Mouse (Mus musculus) midbrain, postnatal 0 days (tissue): ENCODE results near the gene Lcn3. TPM values are rescaled to one million over a fixed set of nuclear protein-coding genes. Genes with fewer than 3 reads are reported as not detected.
A peak's percentile ranks its signal among the peaks of the same experiment; 100 is the strongest.
"Not testable (repeated sequence)": the region's sequence is repeated elsewhere in the genome, so short reads cannot be mapped to it uniquely, and the experiment has no call there.

Experiments
- ATAC-seq: fragments of 200-750 bp; cut with Nextera tagmentation; 2 replicates; pipeline ENCODE4 v1.8.0; 2017; ENCODE audit warnings: moderate number of reproducible peaks, mild to moderate bottlenecking, moderate TSS enrichment, moderate library complexity; ENCODE audit not compliant: low FRiP score
- DNase-seq: peaks from one replicate; pipeline ENCODE4 v3.0.0-alpha.2; 2015; ENCODE audit warnings: low spot score
- H3K27ac ChIP-seq: fragments of 300-500 bp; sonication (generic); 2 replicates; pipeline ENCODE4 v1.5.1; 2014; ENCODE audit warnings: low read depth, mild to moderate bottlenecking, low read length, mixed read lengths
- H3K27me3 ChIP-seq: fragments of 300-500 bp; sonication (generic); 2 replicates; pipeline ENCODE4 v1.6.1; 2014; ENCODE audit warnings: low read length, control low read depth, mixed read lengths; ENCODE audit not compliant: insufficient read depth
- H3K36me3 ChIP-seq: fragments of 300-500 bp; sonication (generic); 2 replicates; pipeline ENCODE4 v1.6.1; 2014; ENCODE audit warnings: low read length, control low read depth, mixed read lengths; ENCODE audit not compliant: insufficient read depth
- H3K4me1 ChIP-seq: fragments of 300-500 bp; sonication (generic); 2 replicates; pipeline ENCODE4 v1.6.1; 2014; ENCODE audit warnings: mild to moderate bottlenecking, control low read depth, antibody characterized with exemption, low read length, mixed read lengths; ENCODE audit not compliant: insufficient read depth
- H3K4me2 ChIP-seq: fragments of 300-500 bp; sonication (generic); 2 replicates; pipeline ENCODE4 v1.6.1; 2014; ENCODE audit warnings: low read depth, mild to moderate bottlenecking, low read length, mixed read lengths; ENCODE audit not compliant: poor library complexity, severe bottlenecking
- H3K4me3 ChIP-seq: fragments of 300-500 bp; sonication (generic); 2 replicates; pipeline ENCODE4 v1.5.1; 2014; ENCODE audit warnings: low read depth, mild to moderate bottlenecking, low read length, moderate library complexity
- H3K9ac ChIP-seq: fragments of 300-500 bp; sonication (generic); replicated peaks from 2 replicates; pipeline ENCODE4 v1.6.1; 2014; ENCODE audit warnings: mild to moderate bottlenecking, low read length, moderate library complexity, mixed read lengths; ENCODE audit not compliant: poor library complexity, severe bottlenecking
- H3K9me3 ChIP-seq: fragments of 300-500 bp; sonication (generic); 2 replicates; pipeline ENCODE4 v1.6.1; 2016; ENCODE audit warnings: low read length, control low read depth
- CTCF ChIP-seq: IDR thresholded peaks from 2 replicates; pipeline ENCODE4 v1.5.1; 2016; ENCODE audit warnings: antibody characterized with exemption, mild to moderate bottlenecking
- WGBS: fragments of 180-500 bp; shearing (Covaris S2); extraction: QIAGEN DNeasy Blood & Tissue Kit; methylation state at CpG from one replicate; pipeline ENCODE4 v1.1.7; 2014; 5-methylcytosine and 5-hydroxymethylcytosine counted together
- polyA plus RNA-seq: library from polyadenylated mRNA; unstranded; fragments of >200 nt; fragmentation: Nextera tagmentation; extraction: Ambion mirVana; gene quantifications from 2 replicates; pipeline ENCODE4 v1.2.1, GENCODE M21; 2015
- total RNA-seq: library from RNA; depleted of rRNA; stranded (reverse); fragments of >200 nt; gene quantifications from 2 replicates; pipeline ENCODE4 v1.2.3, GENCODE M21; 2014; rRNA removed

Gene Lcn3
- total and polyA plus RNA-seq, 2 experiments from 2014 or later = not detected

DNA sequence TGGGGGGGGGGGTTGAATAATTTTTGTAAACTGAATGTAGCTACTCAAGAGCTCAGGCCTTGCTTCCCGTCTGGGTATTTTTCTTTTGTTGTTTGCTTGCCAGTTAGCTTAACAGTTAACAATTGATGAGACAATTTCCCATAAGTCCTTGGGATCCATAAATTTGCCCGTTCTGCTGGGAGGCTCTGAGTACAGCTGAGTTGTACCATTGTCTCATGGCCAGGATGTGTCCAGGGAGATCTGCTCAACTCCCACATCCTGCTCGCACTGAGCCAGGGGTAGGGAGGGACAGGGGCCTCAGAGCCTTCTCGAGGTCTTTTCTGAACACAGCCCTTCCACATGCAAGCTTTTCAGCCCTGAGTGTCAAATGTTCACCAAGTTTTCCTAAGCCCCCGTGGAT, 32.7 kb downstream of the Lcn3 start:
- no peak overlapping the region for H3K4me2 ChIP-seq
- H3K27me3 ChIP-seq = no peaks in the 10 kb centered on the region
- WGBS = 26% methylated on average over 5 of the region's 5 CpGs
- DNase-seq (no peak), ATAC-seq (no peak)
- H3K36me3 ChIP-seq = no peaks in the 10 kb centered on the region
- H3K9ac ChIP-seq = no peak overlapping the region
- no peak overlapping the region for H3K27ac ChIP-seq
- H3K4me1 ChIP-seq = no peaks in the 10 kb centered on the region
- H3K9me3 ChIP-seq = no peaks in the 10 kb centered on the region
- no peak overlapping the region for H3K4me3 ChIP-seq
- no peak for TF ChIP-seq CTCF

DNA sequence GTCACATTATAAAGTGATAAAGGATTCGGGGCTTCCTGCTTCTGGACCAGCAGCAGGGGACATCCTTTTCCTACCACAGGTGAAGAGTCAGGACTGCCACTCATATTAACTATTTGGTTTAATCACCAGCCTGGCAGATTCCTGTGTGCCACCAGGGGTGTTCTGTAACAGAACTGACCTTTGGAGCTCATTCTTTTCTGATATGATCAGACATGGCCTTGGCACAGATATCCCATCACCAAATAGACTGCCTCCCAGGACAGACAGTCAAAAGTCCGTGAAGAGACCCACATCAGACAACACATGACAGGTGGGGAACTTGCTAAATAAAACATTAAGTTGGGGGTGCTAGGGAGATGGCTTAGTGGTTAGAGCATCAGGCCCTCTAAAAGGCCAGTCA, 46.3 kb downstream of the Lcn3 start:
- no peak overlapping the region for H3K9ac ChIP-seq
- ATAC-seq = no peak
- no peak for TF ChIP-seq CTCF

DNA sequence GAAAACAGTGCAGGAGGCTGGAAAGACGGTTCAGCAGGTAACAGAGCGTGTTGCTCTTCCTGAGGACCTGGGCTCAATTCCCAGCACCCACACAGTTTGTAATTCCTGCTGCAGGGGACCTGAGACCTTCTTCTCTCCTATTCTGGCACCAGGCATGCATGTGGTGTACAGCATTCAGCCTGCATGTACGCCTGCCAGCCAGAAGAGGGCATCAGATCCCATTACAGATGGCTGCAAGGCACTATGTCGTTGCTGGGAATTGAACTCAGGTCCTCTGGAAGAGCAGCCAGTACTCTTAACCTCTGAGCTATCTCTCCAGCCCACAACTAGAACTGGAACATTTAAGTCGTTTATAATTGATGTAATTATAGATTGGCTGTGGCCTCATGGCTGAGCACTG, 48.0 kb downstream of the Lcn3 start:
- 76% methylated on average over 5 of the region's 5 CpGs for WGBS
- H3K9ac ChIP-seq = no peak overlapping the region
- H3K36me3 ChIP-seq = no peaks in the 10 kb centered on the region
- no peaks in the 10 kb centered on the region for H3K27me3 ChIP-seq
- TF ChIP-seq CTCF = peak; percentile 11; the same call in 1 of the 2 replicates
- H3K4me1 ChIP-seq = no peaks in the 10 kb centered on the region
- no peak overlapping the region for H3K4me3 ChIP-seq
- H3K9me3 ChIP-seq = no peaks in the 10 kb centered on the region
- H3K27ac ChIP-seq = no peak overlapping the region
- no peak overlapping the region for H3K4me2 ChIP-seq
- DNase-seq (no peak), ATAC-seq (no peak)

More for the DNA sequence above, 46.3 kb downstream of the Lcn3 start:
- H3K36me3 ChIP-seq = no peaks in the 10 kb centered on the region
- H3K9me3 ChIP-seq = no peaks in the 10 kb centered on the region
- no peak overlapping the region for H3K4me2 ChIP-seq
- no peak overlapping the region for H3K27ac ChIP-seq
- no peak overlapping the region for H3K4me3 ChIP-seq
- no peak for DNase-seq
- H3K27me3 ChIP-seq = no peaks in the 10 kb centered on the region
- H3K4me1 ChIP-seq = no peaks in the 10 kb centered on the region
- WGBS = 68% methylated on average over 2 of the region's 2 CpGs

DNA sequence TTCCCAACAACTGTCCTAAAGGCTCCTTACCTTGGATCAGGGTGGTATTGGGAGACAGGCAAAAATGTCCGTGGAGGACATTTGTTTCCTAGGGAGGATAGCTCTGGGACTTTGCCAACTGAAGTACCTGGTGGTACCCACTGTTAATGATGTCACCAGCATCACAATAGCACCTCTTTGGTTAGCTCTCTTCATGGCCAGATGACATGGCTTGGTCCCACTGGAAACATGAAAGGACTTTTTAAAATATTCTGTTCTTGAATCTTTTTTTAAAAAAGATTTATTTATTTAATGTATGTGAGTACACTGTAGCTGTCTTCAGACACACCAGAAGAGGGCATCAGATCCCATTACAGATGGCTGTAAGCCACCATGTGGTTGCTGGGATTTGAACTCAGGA, 50.4 kb downstream of the Lcn3 start, which contains the start of gene Glt6d1:
TSS of gene Glt6d1 (minus strand) at position 101 of the 400 bp plus-strand sequence.
- not testable (repeated sequence) for H3K4me3 ChIP-seq, H3K4me1 ChIP-seq, H3K9me3 ChIP-seq, H3K27me3 ChIP-seq, H3K9ac ChIP-seq, H3K4me2 ChIP-seq, H3K27ac ChIP-seq, DNase-seq, H3K36me3 ChIP-seq, ATAC-seq
- 72% methylated on average over 1 of the region's 1 CpGs for WGBS

Other genes with a start within 250 kb of the Lcn3 start
- 5.5 and 7.6 TPM in 2 replicates for gene Traf2, start 218.6 kb upstream of the Lcn3 start, total RNA-seq
- gene Traf2, start 218.6 kb upstream of the Lcn3 start, polyA plus RNA-seq = 7.0 and 9.3 TPM in 2 replicates
- 187 and 196 TPM in 2 replicates for gene Edf1, start 207.7 kb upstream of the Lcn3 start, total RNA-seq
- gene Edf1, start 207.7 kb upstream of the Lcn3 start, polyA plus RNA-seq = 389 and 392 TPM in 2 replicates
- gene Mamdc4, start 190.7 kb upstream of the Lcn3 start, total RNA-seq = 1.7 and 1.9 TPM in 2 replicates
- gene Mamdc4, start 190.7 kb upstream of the Lcn3 start, polyA plus RNA-seq = 0.32 TPM in 2 replicates
- gene Phpt1, start 190.3 kb upstream of the Lcn3 start, total RNA-seq = 37.9 and 39.8 TPM in 2 replicates
- gene Phpt1, start 190.3 kb upstream of the Lcn3 start, polyA plus RNA-seq = 192 and 209 TPM in 2 replicates
- gene Ajm1, start 183.8 kb upstream of the Lcn3 start, total RNA-seq = 23.1 and 30.9 TPM in 2 replicates
- gene Ajm1, start 183.8 kb upstream of the Lcn3 start, polyA plus RNA-seq = 19.2 and 22.1 TPM in 2 replicates
- gene Rabl6, start 157.0 kb upstream of the Lcn3 start, total RNA-seq = 66.8 and 98.0 TPM in 2 replicates
- 56.7 and 61.2 TPM in 2 replicates for gene Rabl6, start 157.0 kb upstream of the Lcn3 start, polyA plus RNA-seq
- gene Ccdc183, start 147.9 kb upstream of the Lcn3 start, total RNA-seq = not detected in 2 replicates
- gene Ccdc183, start 147.9 kb upstream of the Lcn3 start, polyA plus RNA-seq = 0.26 and 0.36 TPM in 2 replicates
- 45.7 and 54.6 TPM in 2 replicates for gene Tmem141, start 143.6 kb upstream of the Lcn3 start, total RNA-seq
- gene Tmem141, start 143.6 kb upstream of the Lcn3 start, polyA plus RNA-seq = 58.3 and 67.9 TPM in 2 replicates
- gene Fcna, start 137.5 kb upstream of the Lcn3 start, total RNA-seq = 5.7 and 7.2 TPM in 2 replicates
- 5.1 and 5.3 TPM in 2 replicates for gene Fcna, start 137.5 kb upstream of the Lcn3 start, polyA plus RNA-seq
- gene Lcn8, start 112.4 kb upstream of the Lcn3 start, total RNA-seq = not detected in 2 replicates
- gene Lcn8, start 112.4 kb upstream of the Lcn3 start, polyA plus RNA-seq = not detected in 2 replicates
- not detected in 2 replicates for gene Lcn5, start 107.6 kb upstream of the Lcn3 start, total RNA-seq
- gene Lcn5, start 107.6 kb upstream of the Lcn3 start, polyA plus RNA-seq = not detected in 2 replicates
- not detected in 2 replicates for gene Lcn6, start 88.8 kb upstream of the Lcn3 start, total RNA-seq
- gene Lcn6, start 88.8 kb upstream of the Lcn3 start, polyA plus RNA-seq = not detected in 2 replicates
- not detected in 2 replicates for gene Lcn10, start 82.8 kb upstream of the Lcn3 start, total RNA-seq
- not detected in 2 replicates for gene Lcn10, start 82.8 kb upstream of the Lcn3 start, polyA plus RNA-seq
- gene Obp2a, start 65.5 kb upstream of the Lcn3 start, total RNA-seq = not detected in 2 replicates
- not detected in 2 replicates for gene Obp2a, start 65.5 kb upstream of the Lcn3 start, polyA plus RNA-seq
- 87.1 and 89.2 TPM in 2 replicates for gene Bmyc, start 58.8 kb upstream of the Lcn3 start, total RNA-seq
- gene Bmyc, start 58.8 kb upstream of the Lcn3 start, polyA plus RNA-seq = 229 TPM in 2 replicates
- not detected in 2 replicates for gene Obp2b, start 28.6 kb upstream of the Lcn3 start, total RNA-seq
- not detected in 2 replicates for gene Obp2b, start 28.6 kb upstream of the Lcn3 start, polyA plus RNA-seq
- gene Lcn11, start 11.4 kb downstream of the Lcn3 start, total RNA-seq = not detected in 2 replicates
- not detected in 2 replicates for gene Lcn11, start 11.4 kb downstream of the Lcn3 start, polyA plus RNA-seq
- not detected in 2 replicates for gene Gm13539, start 16.7 kb downstream of the Lcn3 start, total RNA-seq
- not detected in 2 replicates for gene Gm13539, start 16.7 kb downstream of the Lcn3 start, polyA plus RNA-seq
- not detected in 2 replicates for gene Glt6d1, start 50.3 kb downstream of the Lcn3 start, total RNA-seq
- gene Glt6d1, start 50.3 kb downstream of the Lcn3 start, polyA plus RNA-seq = not detected in 2 replicates
- not detected in 2 replicates for gene Lcn9, start 57.6 kb downstream of the Lcn3 start, total RNA-seq
- gene Lcn9, start 57.6 kb downstream of the Lcn3 start, polyA plus RNA-seq = not detected in 2 replicates
- gene Sohlh1, start 81.7 kb downstream of the Lcn3 start, total RNA-seq = not detected in 2 replicates
- gene Sohlh1, start 81.7 kb downstream of the Lcn3 start, polyA plus RNA-seq = not detected in 2 replicates
- gene Kcnt1, start 98.2 kb downstream of the Lcn3 start, total RNA-seq = 49.2 and 60.7 TPM in 2 replicates
- gene Kcnt1, start 98.2 kb downstream of the Lcn3 start, polyA plus RNA-seq = 21.7 and 22.1 TPM in 2 replicates
- 141 and 157 TPM in 2 replicates for gene Camsap1, start 217.7 kb downstream of the Lcn3 start, total RNA-seq
- 57.5 and 61.3 TPM in 2 replicates for gene Camsap1, start 217.7 kb downstream of the Lcn3 start, polyA plus RNA-seq